Mouse (Mus musculus) intestine, embryonic 16.5 days (tissue): ENCODE data around the gene Olfr1089. TPM values are rescaled to one million over a fixed set of nuclear protein-coding genes. Genes with fewer than 3 reads are reported as not detected.

ENCODE experiments used
- ATAC-seq: fragments of 200-750 bp; cut with Nextera tagmentation; 2 replicates; pipeline ENCODE4 v1.8.0; 2017; ENCODE audit warnings: moderate TSS enrichment, moderate library complexity
- H3K27ac ChIP-seq: fragments of 300-500 bp; sonication (generic); 2 replicates; pipeline ENCODE4 v1.5.1; 2014; ENCODE audit warnings: mild to moderate bottlenecking, low read length
- H3K27me3 ChIP-seq: fragments of 300-500 bp; sonication (generic); replicated peaks from 2 replicates; pipeline ENCODE4 v1.6.1; 2014; ENCODE audit warnings: low read length, control low read depth, mixed read lengths; ENCODE audit not compliant: control insufficient read depth, insufficient read depth
- H3K36me3 ChIP-seq: fragments of 300-500 bp; sonication (generic); 2 replicates; pipeline ENCODE4 v1.6.1; 2014; ENCODE audit warnings: low read length, control low read depth; ENCODE audit not compliant: control insufficient read depth, insufficient read depth
- H3K4me1 ChIP-seq: fragments of 300-500 bp; sonication (generic); 2 replicates; pipeline ENCODE4 v1.6.1; 2014; ENCODE audit warnings: low read length, control low read depth, mixed read lengths; ENCODE audit not compliant: control insufficient read depth, insufficient read depth
- H3K4me2 ChIP-seq: fragments of 300-500 bp; sonication (generic); 2 replicates; pipeline ENCODE4 v1.6.1; 2014; ENCODE audit warnings: low read depth, low read length, control low read depth
- H3K4me3 ChIP-seq: fragments of 300-500 bp; sonication (generic); 2 replicates; pipeline ENCODE4 v1.5.1; 2014; ENCODE audit warnings: mild to moderate bottlenecking, low read length
- H3K9ac ChIP-seq: fragments of 300-500 bp; sonication (generic); 2 replicates; pipeline ENCODE4 v1.6.1; 2014; ENCODE audit warnings: low read depth, low read length
- H3K9me3 ChIP-seq: fragments of 300-500 bp; sonication (generic); 2 replicates; pipeline ENCODE4 v1.6.1; 2016; ENCODE audit warnings: low read length, control low read depth; ENCODE audit not compliant: control insufficient read depth
- WGBS: fragments of 180-500 bp; shearing (Covaris S2); extraction: QIAGEN DNeasy Blood & Tissue Kit; methylation state at CpG from one replicate; pipeline ENCODE4 v1.1.7; 2014; 5-methylcytosine and 5-hydroxymethylcytosine counted together
- polyA plus RNA-seq: library from polyadenylated mRNA; unstranded; fragments of >200 nt; fragmentation: Nextera tagmentation; extraction: Ambion mirVana; gene quantifications from 2 replicates; pipeline ENCODE4 v1.2.1, GENCODE M21; 2015

The Olfr1089 gene
- not detected in 2 replicates for polyA plus RNA-seq

- no peak within 1 kb of the TSS for H3K27ac ChIP-seq
- no peak for ATAC-seq
Measured at GRCm38 (mm10) chr2:86733601-86734000, at the start of gene Olfr1089. TSS of gene Olfr1089 (minus strand) at chr2:86733701.

GRCm38 (mm10) chr2:86782179-86782578 lies 48.7 kb upstream of the Olfr1089 start, which contains the start of gene Olfr1093:
TSS of gene Olfr1093 (plus strand) at chr2:86782479.
- no peaks in the 10 kb centered on the region for H3K27me3 ChIP-seq
- H3K4me2 ChIP-seq: no peak within 1 kb of the TSS
- H3K4me3 ChIP-seq: no peak within 1 kb of the TSS
- H3K9ac ChIP-seq: no peak within 1 kb of the TSS
- no peaks in the 10 kb centered on the region for H3K9me3 ChIP-seq
- WGBS: 77% methylated on average over 2 of the region's 2 CpGs
- ATAC-seq: no peak
- H3K4me1 ChIP-seq: no peaks in the 10 kb centered on the region
- H3K27ac ChIP-seq: no peak within 1 kb of the TSS
- no peaks in the 10 kb centered on the region for H3K36me3 ChIP-seq

More at GRCm38 (mm10) chr2:86733601-86734000, at the start of gene Olfr1089:
- no peak within 1 kb of the TSS for H3K4me2 ChIP-seq
- no peak within 1 kb of the TSS for H3K4me3 ChIP-seq
- H3K36me3 ChIP-seq: no peaks in the 10 kb centered on the region
- H3K27me3 ChIP-seq: no peaks in the 10 kb centered on the region
- H3K9ac ChIP-seq: no peak within 1 kb of the TSS
- no peaks in the 10 kb centered on the region for H3K4me1 ChIP-seq
- no peaks in the 10 kb centered on the region for H3K9me3 ChIP-seq

DNA sequence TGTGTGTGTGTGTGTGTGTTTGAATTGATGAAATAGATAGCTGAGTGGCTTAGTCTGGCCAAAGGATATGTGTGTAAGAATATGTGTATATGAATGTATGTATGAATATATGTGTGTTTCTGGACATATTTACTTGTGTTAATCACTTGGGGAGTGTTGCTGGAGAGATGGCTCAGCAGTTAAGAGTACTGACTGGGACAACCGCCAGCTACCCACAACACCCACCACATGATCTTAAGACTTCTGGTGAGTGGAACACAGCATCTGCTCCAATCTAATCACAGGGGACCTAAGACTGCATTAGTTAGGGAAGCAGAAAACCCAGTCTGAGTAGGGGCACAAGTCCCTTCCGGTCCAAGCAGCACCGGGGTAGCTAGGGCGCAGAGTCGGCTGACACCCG lies 27.5 kb upstream of the Olfr1089 start:
- H3K4me3 ChIP-seq: no peak overlapping the region
- H3K36me3 ChIP-seq: no peaks in the 10 kb centered on the region
- H3K4me1 ChIP-seq: no peaks in the 10 kb centered on the region
- no peaks in the 10 kb centered on the region for H3K9me3 ChIP-seq
- no peak overlapping the region for H3K4me2 ChIP-seq
- ATAC-seq: no peak
- 90% methylated on average over 6 of the region's 6 CpGs for WGBS
- H3K27ac ChIP-seq: no peak overlapping the region
- no peak overlapping the region for H3K9ac ChIP-seq
- H3K27me3 ChIP-seq: no peaks in the 10 kb centered on the region

DNA sequence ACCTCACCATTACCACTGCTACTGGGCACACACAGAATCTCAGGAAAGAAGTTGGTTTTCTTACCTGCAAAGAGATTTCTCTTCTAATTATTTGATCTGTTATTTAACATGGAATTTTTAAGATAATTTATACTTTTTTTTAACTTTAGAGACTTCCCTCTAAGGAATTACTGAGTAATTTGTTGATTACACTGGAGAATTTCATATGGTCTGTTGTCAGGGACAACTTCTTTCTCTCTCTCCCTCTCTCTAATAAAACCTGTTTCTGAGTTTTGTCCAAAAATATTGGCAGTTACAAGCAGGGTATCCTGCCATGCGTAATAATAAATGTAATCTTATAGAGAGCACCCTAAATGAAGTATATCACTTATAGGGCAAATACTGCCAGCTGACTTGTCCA lies 25.4 kb upstream of the Olfr1089 start, which contains the start of gene Olfr1090:
Olfr1090 (minus strand) TSS at position 101 of the 400 bp plus-strand sequence.
- Histone ChIP-seq H3K27me3 (no peaks in the 10 kb centered on the region), H3K4me1 (no peaks in the 10 kb centered on the region), H3K9ac (no peak within 1 kb of the TSS), H3K9me3 (no peaks in the 10 kb centered on the region), H3K36me3 (no peaks in the 10 kb centered on the region), H3K4me2 (no peak within 1 kb of the TSS), H3K27ac (no peak within 1 kb of the TSS), H3K4me3 (no peak within 1 kb of the TSS)
- 93% methylated on average over 1 of the region's 1 CpGs for WGBS
- no peak for ATAC-seq

DNA sequence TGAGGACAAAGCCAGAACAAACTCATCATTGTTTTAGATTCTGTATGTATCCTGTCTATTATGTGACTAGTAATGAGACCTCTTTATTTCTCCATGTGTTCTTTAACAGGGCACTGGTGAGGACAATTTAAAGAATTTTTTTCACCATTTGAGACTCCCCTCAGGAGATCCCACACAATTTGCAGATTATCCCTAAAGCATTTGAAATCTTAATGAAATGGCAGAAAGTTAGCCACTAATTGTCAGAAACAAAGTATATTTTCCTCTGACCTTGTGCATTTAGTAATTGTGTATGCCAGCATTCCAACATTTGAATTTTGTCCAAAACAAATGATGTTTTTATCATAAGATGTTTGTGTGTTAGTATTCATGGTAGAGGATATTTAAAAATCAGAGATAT lies 35.2 kb downstream of the Olfr1089 start, which contains the start of gene Olfr1087:
Olfr1087 (minus strand) TSS at position 101 of the 400 bp plus-strand sequence.
- no peak for ATAC-seq
- Histone ChIP-seq H3K4me3 (no peak within 1 kb of the TSS), H3K27me3 (no peaks in the 10 kb centered on the region), H3K4me1 (no peaks in the 10 kb centered on the region), H3K36me3 (no peaks in the 10 kb centered on the region), H3K9ac (no peak within 1 kb of the TSS), H3K4me2 (no peak within 1 kb of the TSS), H3K27ac (no peak within 1 kb of the TSS), H3K9me3 (no peaks in the 10 kb centered on the region)

Other genes starting within 250 kb of the Olfr1089 start
- gene Olfr228, start 246.3 kb downstream of the Olfr1089 start, polyA plus RNA-seq: not detected in 2 replicates
- not detected in 2 replicates for gene Olfr1076, start 225.2 kb downstream of the Olfr1089 start, polyA plus RNA-seq
- not detected in 2 replicates for gene Olfr1079, start 191.2 kb downstream of the Olfr1089 start, polyA plus RNA-seq
- gene Olfr1080, start 175.5 kb downstream of the Olfr1089 start, polyA plus RNA-seq: not detected in 2 replicates
- gene Olfr1082, start 134.7 kb downstream of the Olfr1089 start, polyA plus RNA-seq: not detected in 2 replicates
- not detected in 2 replicates for gene Olfr1084, start 94.0 kb downstream of the Olfr1089 start, polyA plus RNA-seq
- not detected in 2 replicates for gene Olfr1085, start 71.7 kb downstream of the Olfr1089 start, polyA plus RNA-seq
- not detected in 2 replicates for gene Olfr1086, start 53.6 kb downstream of the Olfr1089 start, polyA plus RNA-seq
- gene Olfr1087, start 35.3 kb downstream of the Olfr1089 start, polyA plus RNA-seq: not detected in 2 replicates
- not detected in 2 replicates for gene Olfr1090, start 25.3 kb upstream of the Olfr1089 start, polyA plus RNA-seq
- gene Olfr1093, start 48.8 kb upstream of the Olfr1089 start, polyA plus RNA-seq: not detected in 2 replicates
- not detected in 2 replicates for gene Olfr141, start 76.3 kb upstream of the Olfr1089 start, polyA plus RNA-seq
- gene Olfr1094, start 91.0 kb upstream of the Olfr1089 start, polyA plus RNA-seq: not detected in 2 replicates
- gene Olfr1095, start 118.0 kb upstream of the Olfr1089 start, polyA plus RNA-seq: not detected in 2 replicates
- not detected in 2 replicates for gene Gm13723, start 141.1 kb upstream of the Olfr1089 start, polyA plus RNA-seq
- gene Olfr1097, start 158.5 kb upstream of the Olfr1089 start, polyA plus RNA-seq: not detected in 2 replicates
- not detected in 2 replicates for gene Olfr1098, start 190.8 kb upstream of the Olfr1089 start, polyA plus RNA-seq
- gene Olfr1099, start 227.0 kb upstream of the Olfr1089 start, polyA plus RNA-seq: not detected in 2 replicates
- gene Olfr1100, start 246.3 kb upstream of the Olfr1089 start, polyA plus RNA-seq: not detected in 2 replicates